Mouse (Mus musculus): ENCODE measurements around the gene Rex1bd. TPM values are rescaled to one million over a fixed set of nuclear protein-coding genes. Genes with fewer than 3 reads are reported as not detected.

The Rex1bd gene
- polyA plus RNA-seq, 1 experiment from 2014 or later: 177 TPM

- ATAC-seq (ENCODE audit: low FRiP score, low read depth): no peak
- no peaks in the 10 kb centered on the region for H3K27me3 ChIP-seq
- H3K4me2 ChIP-seq: no peak overlapping the region
- no peaks in the 10 kb centered on the region for H3K9me3 ChIP-seq
- no peak overlapping the region for H3K9ac ChIP-seq
- no peaks in the 10 kb centered on the region for H3K36me3 ChIP-seq
- 89% methylated on average over 6 of the region's 6 CpGs for WGBS
- no peak overlapping the region for H3K27ac ChIP-seq (replicated peaks)
- H3K4me3 ChIP-seq: no peak overlapping the region
- H3K4me1 ChIP-seq (replicated peaks): no peaks in the 10 kb centered on the region
Observed at GRCm38 (mm10) chr8:70457882-70458281, 48.7 kb downstream of the Rex1bd start.

- no peak overlapping the region for H3K4me3 ChIP-seq
- peaks cover 6% of the 10 kb centered on the region for H3K36me3 ChIP-seq
- H3K27ac ChIP-seq (replicated peaks): no peak overlapping the region
- H3K9me3 ChIP-seq: no peaks in the 10 kb centered on the region
- WGBS: 90% methylated on average over 1 of the region's 1 CpGs
- H3K4me2 ChIP-seq: no peak overlapping the region
- ATAC-seq (ENCODE audit: low FRiP score, low read depth): no peak
- no peak overlapping the region for H3K9ac ChIP-seq
- no peaks in the 10 kb centered on the region for H3K27me3 ChIP-seq
- H3K4me1 ChIP-seq (replicated peaks): no peaks in the 10 kb centered on the region
Observed at GRCm38 (mm10) chr8:70456996-70457395, 49.6 kb downstream of the Rex1bd start.

Other genes with a start within 250 kb of the Rex1bd start
- 30.8 and 36.5 TPM in 2 replicates for gene Homer3, start 223.9 kb downstream of the Rex1bd start, polyA plus RNA-seq (2015; fragmentation: Nextera tagmentation; extraction: Ambion mirVana)
- gene Ddx49, start 204.3 kb downstream of the Rex1bd start, polyA plus RNA-seq (2015; fragmentation: Nextera tagmentation; extraction: Ambion mirVana): 44.2 and 46.3 TPM in 2 replicates
- gene Cope, start 204.2 kb downstream of the Rex1bd start, polyA plus RNA-seq (2015; fragmentation: Nextera tagmentation; extraction: Ambion mirVana): 291 and 295 TPM in 2 replicates
- gene Cers1, start 191.0 kb downstream of the Rex1bd start, polyA plus RNA-seq (2015; fragmentation: Nextera tagmentation; extraction: Ambion mirVana): 37.8 and 43.2 TPM in 2 replicates
- 2.8 and 7.8 TPM in 2 replicates for gene Gdf1, start 176.9 kb downstream of the Rex1bd start, polyA plus RNA-seq (2015; fragmentation: Nextera tagmentation; extraction: Ambion mirVana)
- gene Upf1, start 153.5 kb downstream of the Rex1bd start, polyA plus RNA-seq (2015; fragmentation: Nextera tagmentation; extraction: Ambion mirVana): 14.5 and 15.1 TPM in 2 replicates
- gene Comp, start 133.2 kb downstream of the Rex1bd start, polyA plus RNA-seq (2015; fragmentation: Nextera tagmentation; extraction: Ambion mirVana): 0.27 and 0.47 TPM in 2 replicates
- gene Crtc1, start 67.2 kb downstream of the Rex1bd start, polyA plus RNA-seq (2015; fragmentation: Nextera tagmentation; extraction: Ambion mirVana): 46.1 and 57.4 TPM in 2 replicates
- 29.5 and 33.6 TPM in 2 replicates for gene Klhl26, start 29.8 kb downstream of the Rex1bd start, polyA plus RNA-seq (2015; fragmentation: Nextera tagmentation; extraction: Ambion mirVana)
- gene Tmem59l, start 19.4 kb downstream of the Rex1bd start, polyA plus RNA-seq (2015; fragmentation: Nextera tagmentation; extraction: Ambion mirVana): 133 and 145 TPM in 2 replicates
- gene Crlf1, start 13.6 kb downstream of the Rex1bd start, polyA plus RNA-seq (2015; fragmentation: Nextera tagmentation; extraction: Ambion mirVana): 7.0 and 8.6 TPM in 2 replicates
- gene Uba52, start 4.0 kb upstream of the Rex1bd start, polyA plus RNA-seq (2015; fragmentation: Nextera tagmentation; extraction: Ambion mirVana): 652 and 684 TPM in 2 replicates
- 393 and 420 TPM in 2 replicates for gene Fkbp8, start 21.0 kb upstream of the Rex1bd start, polyA plus RNA-seq (2015; fragmentation: Nextera tagmentation; extraction: Ambion mirVana)
- 48.5 and 49.0 TPM in 2 replicates for gene Kxd1, start 21.2 kb upstream of the Rex1bd start, polyA plus RNA-seq (2015; fragmentation: Nextera tagmentation; extraction: Ambion mirVana)
- 15.1 and 20.9 TPM in 2 replicates for gene Ell, start 32.7 kb upstream of the Rex1bd start, polyA plus RNA-seq (2015; fragmentation: Nextera tagmentation; extraction: Ambion mirVana)
- gene Isyna1, start 87.6 kb upstream of the Rex1bd start, polyA plus RNA-seq (2015; fragmentation: Nextera tagmentation; extraction: Ambion mirVana): 146 and 152 TPM in 2 replicates
- 150 and 172 TPM in 2 replicates for gene Ssbp4, start 102.1 kb upstream of the Rex1bd start, polyA plus RNA-seq (2015; fragmentation: Nextera tagmentation; extraction: Ambion mirVana)
- 1.1 and 2.2 TPM in 2 replicates for gene Lrrc25, start 109.4 kb upstream of the Rex1bd start, polyA plus RNA-seq (2015; fragmentation: Nextera tagmentation; extraction: Ambion mirVana)
- gene Gdf15, start 125.7 kb upstream of the Rex1bd start, polyA plus RNA-seq (2015; fragmentation: Nextera tagmentation; extraction: Ambion mirVana): 0.25 and 0.30 TPM in 2 replicates
- gene Pgpep1, start 153.6 kb upstream of the Rex1bd start, polyA plus RNA-seq (2015; fragmentation: Nextera tagmentation; extraction: Ambion mirVana): 76.5 and 77.8 TPM in 2 replicates
- gene Lsm4, start 166.5 kb upstream of the Rex1bd start, polyA plus RNA-seq (2015; fragmentation: Nextera tagmentation; extraction: Ambion mirVana): 192 and 193 TPM in 2 replicates
- 98.4 and 105 TPM in 2 replicates for gene Jund, start 192.2 kb upstream of the Rex1bd start, polyA plus RNA-seq (2015; fragmentation: Nextera tagmentation; extraction: Ambion mirVana)
- 0.09 TPM in 2 replicates for gene Iqcn, start 196.7 kb upstream of the Rex1bd start, polyA plus RNA-seq (2015; fragmentation: Nextera tagmentation; extraction: Ambion mirVana)
- gene Gm3336, start 211.8 kb upstream of the Rex1bd start, polyA plus RNA-seq (2015; fragmentation: Nextera tagmentation; extraction: Ambion mirVana): not detected in 2 replicates
- gene Pde4c, start 217.0 kb upstream of the Rex1bd start, polyA plus RNA-seq (2015; fragmentation: Nextera tagmentation; extraction: Ambion mirVana): 0.21 and 0.35 TPM in 2 replicates
- gene Rab3a, start 247.9 kb upstream of the Rex1bd start, polyA plus RNA-seq (2015; fragmentation: Nextera tagmentation; extraction: Ambion mirVana): 503 and 561 TPM in 2 replicates

Data from hindbrain, embryonic 15.5 days (tissue).